Mouse (Mus musculus) spleen, postnatal 14 days (tissue): ENCODE results near the gene Itpr2.
"Not testable (repeated sequence)": the region's sequence is repeated elsewhere in the genome, so short reads cannot be mapped to it uniquely, and the experiment has no call there.

Source experiments
- DNase-seq, 2 experiments: peaks; one replicate each; pipeline ENCODE4 v3.0.0; 2021 to 2022; ENCODE audit warnings: low spot score in 2 of 2

Gene Itpr2

GRCm38 (mm10) chr6:146470378-146470777, 31.6 kb downstream of the Itpr2 start:
- no peak for DNase-seq

- DNase-seq: no peak
These were observed 32.1 kb downstream of the Itpr2 start for GRCm38 (mm10) chr6:146469936-146470335.

GRCm38 (mm10) chr6:146468361-146468760, 33.7 kb downstream of the Itpr2 start:
- DNase-seq: no peak

- not testable (repeated sequence) for DNase-seq
These were observed 37.4 kb downstream of the Itpr2 start for GRCm38 (mm10) chr6:146464645-146465042.

- no peak for DNase-seq
These were observed 37.9 kb downstream of the Itpr2 start for GRCm38 (mm10) chr6:146464014-146464644.

GRCm38 (mm10) chr6:146460936-146461335, 41.1 kb downstream of the Itpr2 start:
- no peak for DNase-seq

GRCm38 (mm10) chr6:146458436-146458835, 43.6 kb downstream of the Itpr2 start:
- DNase-seq: no peak

GRCm38 (mm10) chr6:146456741-146457140, 45.3 kb downstream of the Itpr2 start:
- no peak for DNase-seq

GRCm38 (mm10) chr6:146454520-146455511, 47.2 kb downstream of the Itpr2 start:
- DNase-seq: peak in 1 of 2 experiments; percentile 26

- DNase-seq: no peak
These were observed 49.5 kb downstream of the Itpr2 start for GRCm38 (mm10) chr6:146452474-146452873.

- DNase-seq: no peak
These were observed 55.9 kb downstream of the Itpr2 start for GRCm38 (mm10) chr6:146446032-146446704.

GRCm38 (mm10) chr6:146439826-146440225, 62.2 kb downstream of the Itpr2 start:
- no peak for DNase-seq

GRCm38 (mm10) chr6:146439071-146439818, 62.8 kb downstream of the Itpr2 start:
- no peak for DNase-seq

- DNase-seq: no peak
These were observed 64.0 kb downstream of the Itpr2 start for GRCm38 (mm10) chr6:146438057-146438456.

GRCm38 (mm10) chr6:146436916-146437496, 65.0 kb downstream of the Itpr2 start:
- no peak for DNase-seq

- no peak for DNase-seq
These were observed 67.8 kb downstream of the Itpr2 start for GRCm38 (mm10) chr6:146434217-146434616.

GRCm38 (mm10) chr6:146432218-146432865, 69.7 kb downstream of the Itpr2 start:
- no peak for DNase-seq

- no peak for DNase-seq
These were observed 70.2 kb downstream of the Itpr2 start for GRCm38 (mm10) chr6:146431777-146432176.

- DNase-seq: peak; percentile 34 to 61
These were observed 72.2 kb downstream of the Itpr2 start for GRCm38 (mm10) chr6:146429694-146430380.

GRCm38 (mm10) chr6:146424778-146425177, 77.2 kb downstream of the Itpr2 start:
- DNase-seq: no peak
